Mouse (Mus musculus) hindbrain, embryonic 11.5 days (tissue): Measurements from ENCODE around the gene Bcar3. TPM values are rescaled to one million over a fixed set of nuclear protein-coding genes. Genes with fewer than 3 reads are reported as not detected.

Experiments used
- ATAC-seq: fragments of 200-750 bp; cut with Nextera tagmentation; 2 replicates; pipeline ENCODE4 v1.8.0; 2017; ENCODE audit warnings: mild to moderate bottlenecking, moderate TSS enrichment, moderate library complexity; ENCODE audit not compliant: low FRiP score
- DNase-seq: peaks from one replicate; pipeline ENCODE4 v3.0.0-alpha.2; 2015; ENCODE audit warnings: low spot score
- H3K27ac ChIP-seq: fragments of 300-500 bp; sonication (generic); 2 replicates; pipeline ENCODE4 v1.5.1; 2014; ENCODE audit warnings: mild to moderate bottlenecking, low read depth, low read length
- H3K27me3 ChIP-seq: fragments of 300-500 bp; sonication (generic); 2 replicates; pipeline ENCODE4 v1.6.1; 2014; ENCODE audit warnings: mild to moderate bottlenecking, low read length, moderate library complexity, mixed read lengths; ENCODE audit not compliant: control insufficient read depth, insufficient read depth
- H3K36me3 ChIP-seq: fragments of 300-500 bp; sonication (generic); 2 replicates; pipeline ENCODE4 v1.6.1; 2014; ENCODE audit warnings: mild to moderate bottlenecking, low read length, moderate library complexity, mixed read lengths; ENCODE audit not compliant: control insufficient read depth, insufficient read depth
- H3K4me1 ChIP-seq: fragments of 300-500 bp; sonication (generic); replicated peaks from 2 replicates; pipeline ENCODE4 v1.6.1; 2014; ENCODE audit warnings: low read length, mixed read lengths; ENCODE audit not compliant: control insufficient read depth, insufficient read depth
- H3K4me2 ChIP-seq: fragments of 300-500 bp; sonication (generic); replicated peaks from 2 replicates; pipeline ENCODE4 v1.6.1; 2014; ENCODE audit warnings: mild to moderate bottlenecking, low read depth, low read length
- H3K4me3 ChIP-seq: fragments of 300-500 bp; sonication (generic); 2 replicates; pipeline ENCODE4 v1.5.1; 2014; ENCODE audit warnings: low read depth, low read length
- H3K9ac ChIP-seq: fragments of 300-500 bp; sonication (generic); 2 replicates; pipeline ENCODE4 v1.6.1; 2014; ENCODE audit warnings: low read depth, low read length
- H3K9me3 ChIP-seq: fragments of 300-500 bp; sonication (generic); 2 replicates; pipeline ENCODE4 v1.6.1; 2016; ENCODE audit warnings: low read length; ENCODE audit not compliant: control insufficient read depth
- WGBS: fragments of 180-500 bp; shearing (Covaris S2); extraction: QIAGEN DNeasy Blood & Tissue Kit; methylation state at CpG from one replicate; pipeline ENCODE4 v1.1.7; 2014; 5-methylcytosine and 5-hydroxymethylcytosine counted together
- polyA plus RNA-seq: library from polyadenylated mRNA; unstranded; fragments of >200 nt; fragmentation: Nextera tagmentation; extraction: Ambion mirVana; gene quantifications from 2 replicates; pipeline ENCODE4 v1.2.1, GENCODE M21; 2014

The Bcar3 gene
- polyA plus RNA-seq, 1 experiment from 2014 or later = 6.7 TPM

- H3K27me3 ChIP-seq = no peaks in the 10 kb centered on the region
- no peak overlapping the region for H3K9ac ChIP-seq
- DNase-seq (no peak), ATAC-seq (no peak)
- H3K4me3 ChIP-seq = no peak overlapping the region
- H3K27ac ChIP-seq = no peak overlapping the region
- H3K4me2 ChIP-seq = no peak overlapping the region
- H3K36me3 ChIP-seq = no peaks in the 10 kb centered on the region
- H3K9me3 ChIP-seq = no peaks in the 10 kb centered on the region
- WGBS = 26% methylated on average over 9 of the region's 9 CpGs
- H3K4me1 ChIP-seq = no peaks in the 10 kb centered on the region
Observed at GRCm38 (mm10) chr3:122432811-122433406, 139.0 kb downstream of the Bcar3 start.

DNA sequence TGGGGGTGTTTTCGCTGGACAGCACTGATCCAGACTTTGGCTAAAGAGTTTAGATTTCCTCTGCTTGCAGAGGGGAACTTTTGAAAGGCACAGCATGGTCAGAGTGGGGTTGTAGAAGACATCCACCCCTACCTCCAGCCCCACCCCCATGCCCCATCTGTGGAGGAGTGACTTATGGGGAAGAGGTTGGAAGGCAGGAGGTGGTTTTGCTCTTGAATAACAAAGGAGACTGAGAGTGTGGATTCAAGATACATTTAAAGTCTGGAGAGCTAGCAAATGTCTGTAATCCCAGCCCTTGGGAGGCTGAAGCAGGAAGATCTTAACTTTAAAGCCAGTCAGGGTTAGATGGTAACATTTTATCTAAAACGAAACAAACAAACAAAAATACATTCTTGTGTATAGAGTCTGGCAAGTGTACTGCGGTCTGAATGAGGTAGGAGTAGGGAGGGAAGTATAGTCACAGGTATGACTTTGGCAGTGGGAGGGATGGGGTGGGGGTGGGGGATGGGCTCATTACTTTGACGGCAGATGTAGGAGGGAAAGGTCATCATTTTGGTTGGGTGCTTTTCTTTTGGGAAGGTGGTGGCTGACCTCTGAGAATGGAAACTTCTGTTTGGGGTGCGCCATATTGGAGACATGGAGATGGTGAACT, 140.2 kb downstream of the Bcar3 start:
- Histone ChIP-seq H3K9me3 (no peaks in the 10 kb centered on the region), H3K27me3 (no peaks in the 10 kb centered on the region), H3K27ac (no peak overlapping the region), H3K4me1 (no peaks in the 10 kb centered on the region), H3K36me3 (no peaks in the 10 kb centered on the region), H3K9ac (no peak overlapping the region), H3K4me2 (no peak overlapping the region), H3K4me3 (no peak overlapping the region)
- WGBS = 89% methylated on average over 5 of the region's 5 CpGs
- ATAC-seq (no peak), DNase-seq (no peak)

DNA sequence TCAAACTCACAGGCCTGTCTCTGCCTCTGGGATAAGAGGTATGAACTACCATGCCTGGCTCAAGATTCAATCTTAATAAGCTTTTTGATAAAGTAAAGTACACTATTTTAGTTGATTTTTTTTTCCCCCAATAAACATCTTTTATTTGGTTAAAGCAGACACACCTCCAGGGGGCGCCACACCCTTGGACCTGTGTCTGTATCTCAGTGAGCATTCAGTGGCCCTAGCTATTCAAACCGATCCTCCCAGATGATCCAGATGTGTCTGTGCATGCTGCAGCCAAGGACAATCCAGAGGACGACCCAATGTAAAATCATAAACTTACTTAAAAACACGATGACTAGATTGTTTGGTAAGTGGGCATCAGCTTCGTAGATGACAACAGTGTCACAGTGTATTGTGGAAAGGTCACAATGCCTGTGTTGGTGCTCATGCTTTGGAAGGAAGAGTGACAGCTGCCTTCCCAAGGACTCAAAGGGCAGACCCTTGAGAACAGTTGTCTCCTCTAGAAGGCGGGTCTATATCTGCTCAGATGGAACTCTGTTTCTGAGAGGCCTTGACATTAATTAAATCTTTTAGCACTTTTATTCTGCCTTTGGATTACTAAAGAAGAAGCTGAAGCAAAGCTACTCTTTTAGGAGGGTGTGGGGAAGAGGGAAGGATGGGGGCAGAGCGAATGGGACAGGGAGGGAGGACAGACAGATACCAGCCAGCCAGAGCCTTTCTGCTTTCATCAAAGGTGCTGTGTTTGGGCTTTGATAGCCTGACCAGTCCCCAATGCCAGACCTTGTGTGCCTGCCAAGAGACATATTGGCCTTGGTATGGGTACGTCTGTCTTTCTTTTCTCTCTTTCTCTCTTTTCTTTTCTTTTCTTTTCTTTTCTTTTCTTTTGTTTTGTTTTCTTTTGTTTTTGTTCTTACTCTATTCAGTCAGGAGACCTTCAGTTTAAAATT, 141.3 kb downstream of the Bcar3 start:
- no peak overlapping the region for H3K9ac ChIP-seq
- DNase-seq (no peak), ATAC-seq (no peak)
- no peaks in the 10 kb centered on the region for H3K9me3 ChIP-seq
- H3K4me3 ChIP-seq = no peak overlapping the region
- no peak overlapping the region for H3K27ac ChIP-seq
- no peaks in the 10 kb centered on the region for H3K4me1 ChIP-seq
- no peak overlapping the region for H3K4me2 ChIP-seq
- 74% methylated on average over 8 of the region's 8 CpGs for WGBS
- H3K27me3 ChIP-seq = no peaks in the 10 kb centered on the region
- H3K36me3 ChIP-seq = no peaks in the 10 kb centered on the region

GRCm38 (mm10) chr3:122438143-122438825, 144.3 kb downstream of the Bcar3 start:
- no peak for DNase-seq
- 68% methylated on average over 7 of the region's 7 CpGs for WGBS
- Histone ChIP-seq H3K36me3 (no peaks in the 10 kb centered on the region), H3K27ac (no peak overlapping the region), H3K4me1 (no peaks in the 10 kb centered on the region), H3K4me3 (no peak overlapping the region), H3K9ac (no peak overlapping the region), H3K9me3 (no peaks in the 10 kb centered on the region), H3K27me3 (no peaks in the 10 kb centered on the region), H3K4me2 (no peak overlapping the region)
- no peak for ATAC-seq

- WGBS = 90% methylated on average over 11 of the region's 11 CpGs
- Histone ChIP-seq H3K27ac (no peak overlapping the region), H3K9ac (no peak overlapping the region), H3K27me3 (no peaks in the 10 kb centered on the region), H3K36me3 (no peaks in the 10 kb centered on the region), H3K4me3 (no peak overlapping the region), H3K4me1 (no peaks in the 10 kb centered on the region), H3K4me2 (no peak overlapping the region), H3K9me3 (no peaks in the 10 kb centered on the region)
- ATAC-seq (no peak), DNase-seq (no peak)
Observed at GRCm38 (mm10) chr3:122445696-122446095, 151.8 kb downstream of the Bcar3 start.

DNA sequence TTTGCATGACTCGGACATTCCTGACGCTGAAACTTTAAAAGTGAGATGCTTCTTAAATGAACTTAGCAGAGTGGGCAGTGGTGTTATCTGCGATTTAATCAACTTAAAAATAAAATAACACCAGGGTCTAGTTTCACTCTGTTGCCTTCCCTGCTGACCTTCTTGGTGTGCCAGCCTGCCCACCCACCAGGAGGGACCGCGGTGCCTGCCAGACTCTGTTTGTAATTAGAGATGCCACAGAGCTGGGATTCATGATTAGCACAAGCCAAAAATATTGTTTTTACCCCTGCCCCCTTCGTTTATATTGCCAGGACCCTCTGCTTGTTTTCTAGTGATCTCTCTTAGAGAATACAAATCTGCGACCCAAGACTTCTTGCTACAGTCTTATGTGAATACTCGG, 152.7 kb downstream of the Bcar3 start:
- DNase-seq (no peak), ATAC-seq (no peak)
- no peak overlapping the region for H3K4me3 ChIP-seq
- no peaks in the 10 kb centered on the region for H3K4me1 ChIP-seq
- H3K9ac ChIP-seq = no peak overlapping the region
- no peaks in the 10 kb centered on the region for H3K9me3 ChIP-seq
- 70% methylated on average over 8 of the region's 8 CpGs for WGBS
- H3K27me3 ChIP-seq = no peaks in the 10 kb centered on the region
- H3K36me3 ChIP-seq = no peaks in the 10 kb centered on the region
- H3K4me2 ChIP-seq = no peak overlapping the region
- no peak overlapping the region for H3K27ac ChIP-seq

GRCm38 (mm10) chr3:122448196-122448595, 154.3 kb downstream of the Bcar3 start:
- DNase-seq (no peak), ATAC-seq (no peak)
- Histone ChIP-seq H3K9me3 (no peaks in the 10 kb centered on the region), H3K9ac (no peak overlapping the region), H3K4me1 (no peaks in the 10 kb centered on the region), H3K36me3 (no peaks in the 10 kb centered on the region), H3K4me2 (no peak overlapping the region), H3K4me3 (no peak overlapping the region), H3K27me3 (no peaks in the 10 kb centered on the region), H3K27ac (no peak overlapping the region)
- WGBS = 94% methylated on average over 13 of the region's 13 CpGs

DNA sequence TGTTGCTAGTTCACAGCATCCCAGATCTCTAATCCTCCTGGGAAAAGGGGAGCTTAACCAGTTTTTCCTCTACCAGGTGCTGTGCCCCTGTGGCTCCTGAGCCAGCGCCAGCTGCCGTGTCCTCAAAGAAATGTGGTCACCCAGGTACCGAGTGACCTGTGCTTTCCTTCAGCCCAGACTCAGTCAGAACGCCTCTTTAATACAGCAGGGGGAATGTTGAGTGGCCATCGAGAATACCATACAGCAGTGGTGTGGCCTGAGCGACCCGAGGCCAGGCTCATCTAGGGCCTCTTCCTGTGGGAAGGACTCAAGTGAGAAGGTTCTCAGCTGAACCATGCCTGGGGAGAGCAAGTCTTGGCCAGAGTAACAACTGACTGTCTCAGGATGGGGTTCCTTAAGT, 156.1 kb downstream of the Bcar3 start:
- Histone ChIP-seq H3K27ac (no peak overlapping the region), H3K9me3 (no peaks in the 10 kb centered on the region), H3K9ac (no peak overlapping the region), H3K4me3 (no peak overlapping the region), H3K36me3 (no peaks in the 10 kb centered on the region), H3K4me2 (no peak overlapping the region), H3K4me1 (no peaks in the 10 kb centered on the region), H3K27me3 (no peaks in the 10 kb centered on the region)
- WGBS = 95% methylated on average over 7 of the region's 7 CpGs
- no peak for ATAC-seq
- no peak for DNase-seq
